Mouse (Mus musculus) intestine, embryonic 14.5 days (tissue): Measurements from ENCODE around the gene Ccl7. TPM values are rescaled to one million over a fixed set of nuclear protein-coding genes. Genes with fewer than 3 reads are reported as not detected.

ENCODE experiments used
- ATAC-seq: fragments of 200-750 bp; cut with Nextera tagmentation; replicated peaks from 2 replicates; pipeline ENCODE4 v1.8.0; 2017; ENCODE audit warnings: low read depth, moderate number of reproducible peaks, moderate TSS enrichment, moderate library complexity; ENCODE audit not compliant: low FRiP score, low TSS enrichment
- DNase-seq: peaks from one replicate; pipeline ENCODE4 v3.0.0-alpha.2; 2018; ENCODE audit warnings: low spot score
- H3K27ac ChIP-seq: fragments of 300-500 bp; sonication (generic); 2 replicates; pipeline ENCODE4 v1.5.1; 2014; ENCODE audit warnings: low read depth, mild to moderate bottlenecking, control low read depth
- H3K27me3 ChIP-seq: fragments of 300-500 bp; sonication (generic); replicated peaks from 2 replicates; pipeline ENCODE4 v1.6.1; 2014; ENCODE audit warnings: low read length, control low read depth; ENCODE audit not compliant: control insufficient read depth, insufficient read depth
- H3K36me3 ChIP-seq: fragments of 300-500 bp; sonication (generic); 2 replicates; pipeline ENCODE4 v1.6.1; 2014; ENCODE audit warnings: low read length, control low read depth; ENCODE audit not compliant: control insufficient read depth, insufficient read depth
- H3K4me1 ChIP-seq: fragments of 300-500 bp; sonication (generic); replicated peaks from 2 replicates; pipeline ENCODE4 v1.6.1; 2014; ENCODE audit warnings: low read length, control low read depth, mixed read lengths; ENCODE audit not compliant: control insufficient read depth, insufficient read depth
- H3K4me2 ChIP-seq: fragments of 300-500 bp; sonication (generic); 2 replicates; pipeline ENCODE4 v1.6.1; 2014; ENCODE audit warnings: low read length
- H3K4me3 ChIP-seq: fragments of 300-500 bp; sonication (generic); 2 replicates; pipeline ENCODE4 v1.5.1; 2014; ENCODE audit warnings: low read depth, low read length, control low read depth, mixed read lengths
- H3K9ac ChIP-seq: fragments of 300-500 bp; sonication (generic); 2 replicates; pipeline ENCODE4 v1.6.1; 2014; ENCODE audit warnings: mild to moderate bottlenecking, low read length
- H3K9me3 ChIP-seq: fragments of 300-500 bp; sonication (generic); 2 replicates; pipeline ENCODE4 v1.6.1; 2016; ENCODE audit warnings: low read length, control low read depth; ENCODE audit not compliant: control insufficient read depth
- WGBS: fragments of 180-500 bp; shearing (Covaris S2); extraction: QIAGEN DNeasy Blood & Tissue Kit; methylation state at CpG from one replicate; pipeline ENCODE4 v1.1.7; 2014; 5-methylcytosine and 5-hydroxymethylcytosine counted together
- polyA plus RNA-seq: library from polyadenylated mRNA; unstranded; fragments of >200 nt; fragmentation: Nextera tagmentation; extraction: Ambion mirVana; gene quantifications from 2 replicates; pipeline ENCODE4 v1.2.1, GENCODE M21; 2014

The Ccl7 gene
- polyA plus RNA-seq = 3.6 TPM in 2 replicates

GRCm38 (mm10) chr11:82045471-82045870 is at the start of gene Ccl7:
Gene Ccl7, plus strand, starts transcription at chr11:82045712.
- WGBS = 70% methylated on average over 3 of the region's 3 CpGs
- DNase-seq (no peak), ATAC-seq (no peak)
- no peak within 1 kb of the TSS for H3K27ac ChIP-seq
- H3K4me1 ChIP-seq = no peaks in the 10 kb centered on the region
- no peaks in the 10 kb centered on the region for H3K9me3 ChIP-seq
- H3K27me3 ChIP-seq = no peaks in the 10 kb centered on the region
- H3K4me3 ChIP-seq = no peak within 1 kb of the TSS
- no peak within 1 kb of the TSS for H3K9ac ChIP-seq
- no peak within 1 kb of the TSS for H3K4me2 ChIP-seq
- no peaks in the 10 kb centered on the region for H3K36me3 ChIP-seq

GRCm38 (mm10) chr11:81996172-81996841 is 49.2 kb upstream of the Ccl7 start:
- ATAC-seq = no peak; the same call in 1 of the 2 replicates
- Histone ChIP-seq H3K27ac (no peak overlapping the region), H3K4me1 (no peaks in the 10 kb centered on the region), H3K9ac (no peak overlapping the region), H3K4me2 (no peak overlapping the region), H3K9me3 (no peaks in the 10 kb centered on the region), H3K4me3 (no peak overlapping the region), H3K36me3 (no peaks in the 10 kb centered on the region), H3K27me3 (no peaks in the 10 kb centered on the region)
- WGBS = 66% methylated on average over 10 of the region's 10 CpGs
- peak; percentile 92 for DNase-seq

GRCm38 (mm10) chr11:81997085-81997484 is 48.4 kb upstream of the Ccl7 start:
- ATAC-seq (no peak), DNase-seq (no peak)
- H3K27ac ChIP-seq = no peak overlapping the region
- H3K4me3 ChIP-seq = no peak overlapping the region
- H3K9ac ChIP-seq = no peak overlapping the region
- H3K36me3 ChIP-seq = no peaks in the 10 kb centered on the region
- no peak overlapping the region for H3K4me2 ChIP-seq
- H3K27me3 ChIP-seq = no peaks in the 10 kb centered on the region
- H3K9me3 ChIP-seq = no peaks in the 10 kb centered on the region
- H3K4me1 ChIP-seq = no peaks in the 10 kb centered on the region
- WGBS = 89% methylated on average over 5 of the region's 5 CpGs

- no peak overlapping the region for H3K4me3 ChIP-seq
These were observed 46.9 kb upstream of the Ccl7 start for GRCm38 (mm10) chr11:81998646-81999045.

GRCm38 (mm10) chr11:81999469-81999868 is 46.0 kb upstream of the Ccl7 start:
- Histone ChIP-seq H3K9ac (no peak overlapping the region), H3K36me3 (no peaks in the 10 kb centered on the region), H3K4me1 (no peaks in the 10 kb centered on the region), H3K27ac (no peak overlapping the region), H3K9me3 (no peaks in the 10 kb centered on the region), H3K4me2 (no peak overlapping the region), H3K27me3 (no peaks in the 10 kb centered on the region), H3K4me3 (no peak overlapping the region)
- ATAC-seq (no peak), DNase-seq (no peak)
- 82% methylated on average over 4 of the region's 4 CpGs for WGBS

More at GRCm38 (mm10) chr11:81998646-81999045, 46.9 kb upstream of the Ccl7 start:
- Histone ChIP-seq H3K9me3 (no peaks in the 10 kb centered on the region), H3K9ac (no peak overlapping the region), H3K27me3 (no peaks in the 10 kb centered on the region), H3K4me2 (no peak overlapping the region), H3K4me1 (no peaks in the 10 kb centered on the region), H3K36me3 (no peaks in the 10 kb centered on the region), H3K27ac (no peak overlapping the region)
- ATAC-seq (no peak), DNase-seq (no peak)
- WGBS = 96% methylated on average over 3 of the region's 3 CpGs

GRCm38 (mm10) chr11:82000581-82000980 is 44.9 kb upstream of the Ccl7 start:
- Histone ChIP-seq H3K9me3 (no peaks in the 10 kb centered on the region), H3K36me3 (no peaks in the 10 kb centered on the region), H3K27ac (no peak overlapping the region), H3K27me3 (no peaks in the 10 kb centered on the region), H3K4me2 (no peak overlapping the region), H3K9ac (no peak overlapping the region), H3K4me1 (no peaks in the 10 kb centered on the region), H3K4me3 (no peak overlapping the region)
- ATAC-seq = no peak
- 59% methylated on average over 5 of the region's 5 CpGs for WGBS
- DNase-seq = no peak

GRCm38 (mm10) chr11:82004810-82005209 is 40.7 kb upstream of the Ccl7 start:
- WGBS = 70% methylated on average over 2 of the region's 2 CpGs
- Histone ChIP-seq H3K9ac (no peak overlapping the region), H3K4me1 (no peaks in the 10 kb centered on the region; the same call in 1 of the 2 replicates), H3K4me2 (no peak overlapping the region), H3K4me3 (no peak overlapping the region), H3K27ac (no peak overlapping the region), H3K9me3 (no peaks in the 10 kb centered on the region), H3K36me3 (no peaks in the 10 kb centered on the region), H3K27me3 (no peaks in the 10 kb centered on the region)
- ATAC-seq (no peak), DNase-seq (no peak)

GRCm38 (mm10) chr11:82006796-82007423 is 38.6 kb upstream of the Ccl7 start:
- H3K27me3 ChIP-seq = no peaks in the 10 kb centered on the region
- H3K9ac ChIP-seq = no peak overlapping the region
- no peak overlapping the region for H3K4me2 ChIP-seq
- DNase-seq = no peak
- peak overlapping the region; percentile 30 for H3K27ac ChIP-seq
- no peak overlapping the region for H3K4me3 ChIP-seq
- H3K36me3 ChIP-seq = no peaks in the 10 kb centered on the region
- WGBS = 44% methylated on average over 12 of the region's 12 CpGs
- no peak for ATAC-seq
- H3K9me3 ChIP-seq = no peaks in the 10 kb centered on the region
- peaks cover 6% of the 10 kb centered on the region; the same call in 1 of the 2 replicates for H3K4me1 ChIP-seq

- ATAC-seq = no peak
These were observed 35.4 kb upstream of the Ccl7 start for GRCm38 (mm10) chr11:82010115-82010514.

More at GRCm38 (mm10) chr11:82010115-82010514, 35.4 kb upstream of the Ccl7 start:
- H3K9ac ChIP-seq = no peak overlapping the region
- WGBS = 87% methylated on average over 3 of the region's 3 CpGs
- no peak for DNase-seq
- H3K9me3 ChIP-seq = no peaks in the 10 kb centered on the region
- no peak overlapping the region for H3K4me3 ChIP-seq
- no peaks in the 10 kb centered on the region for H3K36me3 ChIP-seq
- peaks cover 6% of the 10 kb centered on the region; the same call in 1 of the 2 replicates for H3K4me1 ChIP-seq
- H3K27ac ChIP-seq = no peak overlapping the region
- H3K4me2 ChIP-seq = no peak overlapping the region
- no peaks in the 10 kb centered on the region for H3K27me3 ChIP-seq
